Mouse (Mus musculus) ES-E14 (cell line): Measurements from ENCODE around the gene Gm20538.

Source experiments
- HCFC1 ChIP-seq: IDR thresholded peaks from 2 replicates; pipeline ENCODE4 v1.6.1; 2012; ENCODE audit warnings: low read length, inconsistent platforms, borderline replicate concordance; ENCODE audit not compliant: insufficient read depth
- MAFK ChIP-seq: IDR thresholded peaks from 2 replicates; pipeline ENCODE4 v1.6.1; 2014; ENCODE audit warnings: mild to moderate bottlenecking, low read depth, low read length, inconsistent platforms; ENCODE audit not compliant: insufficient read depth

DNA sequence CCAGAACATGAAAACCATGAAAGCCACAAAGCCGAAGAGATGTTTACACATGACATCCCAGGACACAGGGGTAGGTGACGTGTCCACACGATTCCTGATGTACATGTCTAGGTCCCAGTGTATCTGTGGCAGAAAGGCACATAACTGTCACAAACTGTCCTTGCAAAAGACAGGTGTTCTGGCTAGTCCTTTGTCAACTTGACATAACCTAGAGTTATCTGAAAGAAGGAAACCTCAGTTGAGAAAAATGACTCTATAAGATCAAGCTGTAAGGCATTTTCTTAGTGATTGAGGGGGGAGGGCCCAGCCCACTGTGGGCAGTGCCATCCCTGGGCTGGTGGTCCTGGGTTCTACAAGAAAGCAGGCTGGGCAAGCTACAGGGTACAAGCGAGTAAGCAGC is at the start of gene Gm20538:
- TF ChIP-seq HCFC1 (no peak), MAFK (no peak)
